18 mouse cellular contexts compared by ENCODE assay signal in the genomic region with DNA sequence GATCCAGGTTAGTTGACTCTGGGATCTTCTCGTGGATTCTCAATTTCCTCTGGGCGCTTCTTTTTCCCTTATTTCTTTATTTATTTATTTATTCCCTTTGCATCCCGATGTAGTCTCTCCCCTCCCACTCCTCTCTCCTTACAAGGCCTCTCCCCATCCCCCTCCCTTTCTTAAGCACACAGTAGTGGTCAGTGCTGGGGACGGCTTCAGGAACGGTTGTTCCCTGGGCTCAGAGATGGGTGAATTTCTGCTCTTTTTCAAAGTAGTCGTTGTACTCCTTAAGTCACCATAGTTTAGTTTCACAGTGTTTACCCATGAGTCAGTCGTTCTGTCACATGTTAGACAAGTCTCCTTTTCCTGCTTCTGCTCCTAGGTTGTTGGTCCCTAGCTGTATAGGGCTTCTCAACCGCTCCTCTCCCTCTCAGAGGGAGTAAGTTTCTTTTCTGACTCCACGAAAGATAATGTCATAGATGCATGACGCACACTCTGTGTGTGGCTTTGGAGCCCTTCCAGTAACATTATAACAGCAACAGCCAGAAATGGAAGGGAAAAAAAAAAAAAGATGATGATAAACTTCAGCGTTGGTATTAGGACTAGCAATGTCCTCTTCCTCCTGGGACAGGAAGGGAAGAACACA.
A peak's percentile ranks its signal among the peaks of the same experiment; 100 is the strongest.
DNase-seq lines count a peak whose midpoint lies in the region; ATAC-seq and TF ChIP-seq lines count a peak whose summit lies in the region.
"Had no signal": no experiment of that assay in that cellular context is flagged by ENCODE, and none has a peak within 500 bp of the region (broad histone marks: within the 10 kb centered on the region; RNA-seq: fewer than 3 reads in every experiment).

No protein-coding gene starts in this region.

- no peak overlapping the region for H3K4me3 ChIP-seq in heart, embryonic 10.5 days
- H3K4me3 ChIP-seq in lung, postnatal 0 days (ENCODE audit: low read depth, low read length): no peak overlapping the region
- H3K4me3 ChIP-seq in intestine, postnatal 0 days (ENCODE audit: low read depth, low read length): no peak overlapping the region
- H3K4me3 ChIP-seq: embryonic facial prominence, embryonic 13.5 days; kidney, embryonic 15.5 days; limb, embryonic 15.5 days; midbrain, embryonic 10.5 days had no signal

- no peaks in the 10 kb centered on the region for H3K9me3 ChIP-seq in heart, embryonic 10.5 days
- H3K9me3 ChIP-seq in lung, postnatal 0 days (ENCODE audit: low read length): no peaks in the 10 kb centered on the region
- no peaks in the 10 kb centered on the region for H3K9me3 ChIP-seq in intestine, postnatal 0 days (ENCODE audit: control insufficient read depth)
- H3K9me3 ChIP-seq: embryonic facial prominence, embryonic 13.5 days; kidney, embryonic 15.5 days; limb, embryonic 15.5 days; midbrain, embryonic 10.5 days had no signal

- no peak for TF ChIP-seq EP300 in lung, postnatal 0 days (IDR thresholded peaks at IDR 0.05)

- no peak overlapping the region for H3K9ac ChIP-seq in lung, postnatal 0 days (replicated peaks; ENCODE audit: low read depth)
- no peak overlapping the region for H3K9ac ChIP-seq in intestine, postnatal 0 days (ENCODE audit: low read depth, low read length)
- H3K9ac ChIP-seq: embryonic facial prominence, embryonic 13.5 days; forebrain, postnatal 0 days; kidney, embryonic 15.5 days; limb, embryonic 15.5 days; liver, postnatal 0 days had no signal

- H3K27me3 ChIP-seq in heart, embryonic 10.5 days (ENCODE audit: insufficient read depth, poor library complexity, severe bottlenecking): no peaks in the 10 kb centered on the region
- H3K27me3 ChIP-seq in lung, postnatal 0 days (replicated peaks; ENCODE audit: insufficient read depth, low read length): no peaks in the 10 kb centered on the region
- H3K27me3 ChIP-seq in intestine, postnatal 0 days (replicated peaks; ENCODE audit: control insufficient read depth, insufficient read depth, low read length): no peaks in the 10 kb centered on the region
- H3K27me3 ChIP-seq: embryonic facial prominence, embryonic 13.5 days; kidney, embryonic 15.5 days; limb, embryonic 15.5 days had no signal

- DNase-seq in heart, adult 11 months: peak; percentile 86
- DNase-seq in heart, embryonic 10.5 days (ENCODE audit: low spot score): no peak
- peak; percentile 44 for DNase-seq in lung, postnatal 0 days (ENCODE audit: low spot score)
- DNase-seq in lung, postnatal 25 days (ENCODE audit: low spot score): no peak
- DNase-seq in adrenal gland, postnatal 36 days: peak; percentile 18 to 43
- no peak for DNase-seq in gastrocnemius, postnatal 10 days
- DNase-seq: cerebellum, adult 9-10 months; forebrain, postnatal 0 days; heart, postnatal 36 days; layer of hippocampus, postnatal 36 days; liver, postnatal 0 days; right cerebral cortex, postnatal 25 days; thymus, postnatal 36 days had no signal

- peaks cover 15% of the 10 kb centered on the region for H3K4me1 ChIP-seq in heart, embryonic 10.5 days
- no peaks in the 10 kb centered on the region for H3K4me1 ChIP-seq in lung, postnatal 0 days (ENCODE audit: insufficient read depth, low read depth, low read length)
- H3K4me1 ChIP-seq in intestine, postnatal 0 days (replicated peaks; ENCODE audit: control insufficient read depth, insufficient read depth, low read length): no peaks in the 10 kb centered on the region
- H3K4me1 ChIP-seq: embryonic facial prominence, embryonic 13.5 days had no signal

- ATAC-seq in lung, postnatal 0 days: peak; percentile 48
- no peak for ATAC-seq in intestine, postnatal 0 days
- ATAC-seq: forebrain, postnatal 0 days; liver, postnatal 0 days had no signal

- H3K4me2 ChIP-seq in lung, postnatal 0 days (replicated peaks; ENCODE audit: low read depth, low read length): no peak overlapping the region
- H3K4me2 ChIP-seq in intestine, postnatal 0 days (replicated peaks; ENCODE audit: low read depth): no peak overlapping the region
- H3K4me2 ChIP-seq: embryonic facial prominence, embryonic 13.5 days; kidney, embryonic 15.5 days; limb, embryonic 15.5 days had no signal

- H3K27ac ChIP-seq in heart, embryonic 10.5 days: no peak overlapping the region
- H3K27ac ChIP-seq in lung, postnatal 0 days (ENCODE audit: low read length): no peak overlapping the region
- H3K27ac ChIP-seq in intestine, postnatal 0 days (ENCODE audit: low read depth, low read length): no peak overlapping the region
- H3K27ac ChIP-seq: embryonic facial prominence, embryonic 13.5 days; kidney, embryonic 15.5 days; limb, embryonic 15.5 days had no signal

- WGBS in heart, embryonic 10.5 days: 69% methylated on average over 11 of the region's 11 CpGs
- WGBS in lung, postnatal 0 days: 52% methylated on average over 11 of the region's 11 CpGs
- WGBS in intestine, postnatal 0 days: 66% methylated on average over 11 of the region's 11 CpGs

- H3K36me3 ChIP-seq in heart, embryonic 10.5 days: no peaks in the 10 kb centered on the region
- H3K36me3 ChIP-seq in lung, postnatal 0 days (ENCODE audit: insufficient read depth, low read length): no peaks in the 10 kb centered on the region
- H3K36me3 ChIP-seq in intestine, postnatal 0 days (ENCODE audit: control insufficient read depth, insufficient read depth): no peaks in the 10 kb centered on the region
- H3K36me3 ChIP-seq: embryonic facial prominence, embryonic 13.5 days; kidney, embryonic 15.5 days; limb, embryonic 15.5 days; midbrain, embryonic 10.5 days had no signal

- no peak for TF ChIP-seq CTCF in lung, postnatal 0 days (IDR thresholded peaks at IDR 0.05)
- no peak for TF ChIP-seq CTCF in intestine, postnatal 0 days (IDR thresholded peaks at IDR 0.05; ENCODE audit: low read depth)

Comparison
In these comparisons a context has a peak if more than half of its experiments do, and no peak if none do; other contexts are left out.
1. DNase-seq: peak in heart, adult 11 months (single experiment), lung, postnatal 0 days (single experiment) and adrenal gland, postnatal 36 days (2 of 2); none in heart, embryonic 10.5 days (single experiment), lung, postnatal 25 days (single experiment) and gastrocnemius, postnatal 10 days (single experiment).